Mouse (Mus musculus) brain, embryonic 14.5 days (tissue): ENCODE results near the gene Bcl11a.

Source experiments
- CTCF ChIP-seq: fragments of 200-500 bp; IDR thresholded peaks from 2 replicates; pipeline ENCODE4 v1.5.1; 2012; ENCODE audit warnings: inconsistent platforms, mild to moderate bottlenecking, moderate library complexity, borderline replicate concordance; ENCODE audit not compliant: insufficient read depth, insufficient read length; ENCODE audit errors: extremely low read depth
- POLR2A ChIP-seq: fragments of 200-500 bp; IDR thresholded peaks from 2 replicates; pipeline ENCODE4 v1.6.1; 2012; ENCODE audit warnings: mild to moderate bottlenecking, inconsistent platforms, borderline replicate concordance; ENCODE audit not compliant: poor library complexity, insufficient read depth, insufficient read length, severe bottlenecking; ENCODE audit errors: extremely low read depth

DNA sequence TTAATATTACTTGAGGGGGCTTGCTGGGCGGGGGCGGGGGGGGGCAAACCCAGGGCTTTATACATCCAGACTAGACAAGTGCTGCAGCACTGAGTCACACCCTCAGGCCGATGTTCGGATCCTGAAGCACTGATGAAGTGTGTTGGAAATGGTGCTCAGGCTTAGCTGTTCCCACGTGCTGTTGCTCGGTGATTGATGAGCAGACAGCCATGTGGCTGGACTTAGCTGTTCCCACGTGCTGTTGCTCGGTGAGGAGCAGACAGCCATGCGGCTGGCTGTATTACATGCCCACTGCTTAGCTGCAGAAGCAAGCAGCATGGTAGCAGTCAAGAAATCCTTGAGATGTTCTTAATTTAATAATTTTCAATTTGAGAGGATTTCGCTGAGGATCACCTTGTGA lies 75.2 kb downstream of the Bcl11a start:
- TF ChIP-seq CTCF (no peak), POLR2A (no peak)
